ENCODE assay signal across 17 mouse cellular contexts in genomic region chr1:144186655-144187396, GRCm38 (mm10). TPM values are rescaled to one million over a fixed set of nuclear protein-coding genes. Genes with fewer than 3 reads are reported as not detected.
"Had no signal": no experiment of that assay in that cellular context is flagged by ENCODE, and none has a peak within 500 bp of the region (broad histone marks: within the 10 kb centered on the region; RNA-seq: fewer than 3 reads in every experiment).

No protein-coding gene starts in this region.

- ATAC-seq: midbrain, embryonic 13.5 days; midbrain, embryonic 15.5 days had no signal

- H3K27me3 ChIP-seq: megakaryocyte, embryonic 14.5 days; midbrain, embryonic 13.5 days; midbrain, embryonic 15.5 days; neural tube, embryonic 12.5 days had no signal

- H3K36me3 ChIP-seq: midbrain, embryonic 13.5 days; midbrain, embryonic 15.5 days; neural tube, embryonic 12.5 days had no signal

- H3K27ac ChIP-seq: midbrain, embryonic 13.5 days; midbrain, embryonic 15.5 days; neural tube, embryonic 12.5 days had no signal

- DNase-seq: lung, adult 18-20 months; lung, embryonic 14.5 days; lung, postnatal 10 days; lung, postnatal 4 days; right cerebral cortex, postnatal 14 days; right cerebral cortex, postnatal 4 days; spleen, adult 18-20 months; thymus, adult 2 months; thymus, postnatal 25 days; thymus, postnatal 4 days had no signal

- H3K4me3 ChIP-seq: megakaryocyte, embryonic 14.5 days; midbrain, embryonic 13.5 days; midbrain, embryonic 15.5 days; neural tube, embryonic 12.5 days had no signal

- H3K4me2 ChIP-seq: lung, embryonic 14.5 days; midbrain, embryonic 11.5 days; midbrain, embryonic 13.5 days; midbrain, embryonic 15.5 days; neural tube, embryonic 12.5 days had no signal

- H3K9ac ChIP-seq: lung, embryonic 14.5 days; midbrain, embryonic 13.5 days; midbrain, embryonic 15.5 days; neural tube, embryonic 12.5 days had no signal

- H3K4me1 ChIP-seq: midbrain, embryonic 13.5 days; neural tube, embryonic 12.5 days had no signal

- H3K9me3 ChIP-seq: megakaryocyte, embryonic 14.5 days; midbrain, embryonic 13.5 days; midbrain, embryonic 15.5 days; neural tube, embryonic 12.5 days had no signal

RNA-seq across cellular contexts. Expression of gene Rgs13, which starts 9.7 kb away (rescaled TPM):
- total RNA-seq: monocyte, adult 5-6 weeks had no signal
- polyA plus RNA-seq: liver, embryonic 16.5 days; lung, embryonic 14.5 days had no signal
